Mouse (Mus musculus): ENCODE results near the gene Zdhhc3. TPM values are rescaled to one million over a fixed set of nuclear protein-coding genes. Genes with fewer than 3 reads are reported as not detected.
A peak's percentile ranks its signal among the peaks of the same experiment; 100 is the strongest.

Zdhhc3 gene
- total RNA-seq, 1 experiment from 2014 or later, result 87.8 TPM

DNA sequence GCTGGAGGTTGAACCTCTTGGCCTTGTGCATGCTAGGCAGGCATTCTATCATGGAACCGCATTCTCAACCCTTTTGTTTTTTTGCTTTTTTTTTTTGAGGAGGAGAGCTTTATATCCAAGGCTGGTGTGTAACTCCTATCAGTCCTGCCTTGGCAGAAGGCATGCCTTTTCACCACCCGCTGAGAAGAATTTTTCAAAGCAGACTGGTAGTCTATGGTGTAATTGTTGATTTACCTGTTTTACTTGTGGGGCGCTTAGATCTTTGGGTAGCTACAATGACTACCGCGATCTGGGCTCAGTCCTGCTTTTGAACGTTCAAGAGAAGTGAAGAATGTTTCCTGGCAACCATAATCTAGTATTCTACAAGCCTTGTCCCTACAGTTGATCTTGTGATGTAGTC, 926 bp upstream of the Zdhhc3 start:
- no peak for DNase-seq

- DNase-seq, result no peak
Observed at GRCm38 (mm10) chr9:123111751-123112221, 1.2 kb downstream of the Zdhhc3 start.

DNA sequence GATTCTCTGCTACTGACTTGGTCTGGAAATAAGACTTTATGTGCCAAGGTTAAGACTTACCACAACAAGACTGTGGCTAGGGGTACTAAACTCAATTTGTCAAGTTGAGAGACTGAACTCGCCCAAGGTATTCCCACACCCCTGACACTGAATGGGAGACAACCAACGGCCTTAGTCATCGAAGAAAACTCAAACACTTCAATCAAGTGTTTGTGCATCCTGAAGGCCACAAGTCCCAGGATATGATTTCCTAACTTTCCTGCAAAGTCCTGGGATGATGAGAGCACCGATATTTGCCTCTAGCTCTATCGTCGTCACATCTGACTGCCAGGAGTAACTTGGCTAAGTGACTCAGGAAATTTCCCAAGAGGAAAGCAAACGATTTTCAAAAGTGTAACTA, 3.8 kb downstream of the Zdhhc3 start:
- DNase-seq, result no peak

- no peak for DNase-seq
Observed at GRCm38 (mm10) chr9:123107186-123107585, 5.8 kb downstream of the Zdhhc3 start.

GRCm38 (mm10) chr9:123104362-123104761, 8.6 kb downstream of the Zdhhc3 start:
- no peak for DNase-seq

- no peak for DNase-seq
Observed at GRCm38 (mm10) chr9:123103425-123103824, 9.6 kb downstream of the Zdhhc3 start.

- no peak for DNase-seq
Observed at GRCm38 (mm10) chr9:123099631-123100455, 13.2 kb downstream of the Zdhhc3 start.

- no peak for DNase-seq
Observed at GRCm38 (mm10) chr9:123090844-123091243, 22.2 kb downstream of the Zdhhc3 start.

GRCm38 (mm10) chr9:123087558-123087957, 25.4 kb downstream of the Zdhhc3 start:
- DNase-seq, result no peak

DNA sequence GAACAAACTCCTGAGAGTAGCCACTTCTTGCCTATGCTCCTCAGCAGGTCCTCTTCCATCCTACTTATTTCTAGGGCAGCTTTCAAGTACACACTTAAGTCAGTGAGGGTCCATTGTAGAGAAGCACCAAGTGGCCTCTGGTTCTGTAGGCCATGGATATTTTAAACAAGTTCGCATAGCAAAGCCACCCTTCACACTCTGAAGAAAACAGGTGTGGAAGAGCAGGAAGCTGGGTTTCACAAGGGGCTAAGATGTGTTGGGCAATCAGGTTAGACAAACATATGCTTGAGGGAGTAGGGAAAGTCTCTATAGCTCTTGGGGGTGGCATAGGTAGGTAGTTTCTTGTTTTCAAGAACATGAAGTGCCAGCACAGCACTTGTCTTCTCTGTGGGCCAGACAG, 27.6 kb downstream of the Zdhhc3 start:
- DNase-seq, result no peak

DNA sequence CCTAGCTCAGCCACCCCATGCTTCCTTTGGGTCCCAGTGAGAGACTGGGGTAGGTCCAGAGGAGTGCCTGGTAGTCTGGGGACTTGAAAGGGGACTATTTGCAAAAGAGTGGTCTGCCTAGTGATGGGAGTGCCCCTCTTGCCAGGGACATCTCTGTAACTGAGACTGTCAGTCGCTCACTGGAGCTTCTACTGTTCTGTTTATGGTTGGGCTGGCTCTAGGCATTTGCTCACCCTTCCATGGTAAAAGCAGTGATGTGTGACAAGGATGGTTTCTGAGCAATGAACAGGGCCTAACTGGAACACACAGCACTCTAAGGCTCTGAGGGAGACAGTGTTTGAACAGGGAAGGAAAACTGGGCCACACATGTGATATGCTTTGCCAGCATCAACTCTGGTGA, 32.2 kb downstream of the Zdhhc3 start:
- DNase-seq, result no peak

DNA sequence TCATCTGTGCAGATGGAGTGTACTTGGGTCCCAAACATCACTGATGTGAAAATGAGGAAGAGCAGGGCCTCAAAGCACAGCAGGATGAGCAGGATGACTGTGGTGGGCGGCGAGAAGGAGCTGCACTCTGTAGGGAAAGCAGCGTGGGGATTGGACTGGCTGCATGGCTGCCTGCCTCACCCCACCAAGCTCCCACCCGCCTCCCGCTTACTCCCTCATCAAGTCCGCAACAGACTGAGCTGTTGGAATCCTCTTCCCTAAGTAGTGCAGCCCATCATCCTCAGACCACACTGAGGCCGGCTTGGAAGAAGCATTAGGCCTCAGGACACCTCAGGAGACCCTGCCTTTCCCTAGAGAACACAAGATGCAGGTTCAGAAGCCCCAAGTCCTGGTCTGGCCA, 32.6 kb downstream of the Zdhhc3 start:
- no peak for DNase-seq

DNA sequence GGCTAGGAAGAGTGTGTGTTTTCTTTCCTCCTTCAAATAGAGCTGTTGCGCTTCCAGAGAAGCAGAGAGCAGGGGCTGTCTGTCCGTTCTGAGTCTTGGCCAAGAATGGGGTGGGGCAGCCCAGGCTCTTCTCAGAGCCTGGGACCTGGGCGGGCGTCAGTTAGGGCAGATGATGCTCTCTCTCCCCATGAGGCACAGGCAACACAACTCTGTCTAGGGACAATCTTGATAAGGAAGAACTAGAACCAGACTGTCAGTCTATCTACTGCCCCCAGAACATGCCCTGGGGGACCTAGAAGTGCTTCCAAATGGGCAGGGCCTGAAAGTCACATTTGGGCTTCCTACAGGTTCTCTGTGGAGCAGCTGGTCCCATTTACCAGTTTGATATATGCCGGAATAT, 33.9 kb downstream of the Zdhhc3 start:
- DNase-seq, result no peak

DNA sequence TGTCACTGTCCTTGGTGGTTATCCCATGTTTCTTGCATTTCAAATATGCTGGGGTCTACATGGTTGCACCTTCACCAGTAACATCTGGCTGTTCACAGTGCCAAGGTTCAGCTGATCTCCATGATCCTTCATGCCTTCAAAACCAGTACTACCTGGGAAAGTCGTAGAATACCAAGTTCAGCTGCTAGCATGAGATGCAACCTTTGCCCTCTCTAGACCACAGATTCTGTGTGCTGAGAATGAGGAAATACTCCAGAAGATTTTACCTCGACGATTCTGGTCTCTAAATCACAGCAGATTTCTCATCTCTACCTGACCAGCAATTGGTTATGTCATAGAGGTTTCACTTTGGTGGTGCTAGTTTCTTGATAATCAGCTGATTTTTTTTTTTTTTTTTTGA, 52.8 kb downstream of the Zdhhc3 start:
- no peak for DNase-seq

- DNase-seq, result no peak
Observed at GRCm38 (mm10) chr9:123058724-123059292, 54.2 kb downstream of the Zdhhc3 start.

- DNase-seq, result no peak
Observed at GRCm38 (mm10) chr9:123047665-123048064, 65.3 kb downstream of the Zdhhc3 start.

DNA sequence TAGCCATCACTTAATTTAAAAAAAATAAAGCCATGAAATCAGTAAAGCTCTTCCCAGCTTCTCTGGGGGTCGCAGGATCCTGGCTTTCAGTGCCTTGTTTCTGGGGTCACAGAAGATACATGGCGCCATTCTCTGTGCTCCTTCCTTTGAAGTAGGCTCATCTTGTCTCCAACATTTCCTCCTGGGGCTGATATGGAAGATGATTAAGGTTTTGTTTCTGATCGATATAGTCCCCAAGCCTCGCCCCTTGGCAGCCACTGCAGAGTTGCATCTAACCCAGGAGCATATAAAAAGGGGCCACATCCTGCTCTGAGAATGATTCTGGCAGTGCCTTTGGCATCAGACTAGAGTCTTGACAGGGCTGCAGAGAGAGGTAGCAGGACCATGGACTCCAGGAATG, 78.6 kb downstream of the Zdhhc3 start, which contains the start of gene Tgm4:
Tgm4 (plus strand) TSS at position 301 of the 400 bp plus-strand sequence.
- no peak for DNase-seq

GRCm38 (mm10) chr9:123031496-123032246, 81.3 kb downstream of the Zdhhc3 start:
- DNase-seq, result no peak

- DNase-seq, result no peak
Observed at GRCm38 (mm10) chr9:123024201-123024600, 88.8 kb downstream of the Zdhhc3 start.

DNA sequence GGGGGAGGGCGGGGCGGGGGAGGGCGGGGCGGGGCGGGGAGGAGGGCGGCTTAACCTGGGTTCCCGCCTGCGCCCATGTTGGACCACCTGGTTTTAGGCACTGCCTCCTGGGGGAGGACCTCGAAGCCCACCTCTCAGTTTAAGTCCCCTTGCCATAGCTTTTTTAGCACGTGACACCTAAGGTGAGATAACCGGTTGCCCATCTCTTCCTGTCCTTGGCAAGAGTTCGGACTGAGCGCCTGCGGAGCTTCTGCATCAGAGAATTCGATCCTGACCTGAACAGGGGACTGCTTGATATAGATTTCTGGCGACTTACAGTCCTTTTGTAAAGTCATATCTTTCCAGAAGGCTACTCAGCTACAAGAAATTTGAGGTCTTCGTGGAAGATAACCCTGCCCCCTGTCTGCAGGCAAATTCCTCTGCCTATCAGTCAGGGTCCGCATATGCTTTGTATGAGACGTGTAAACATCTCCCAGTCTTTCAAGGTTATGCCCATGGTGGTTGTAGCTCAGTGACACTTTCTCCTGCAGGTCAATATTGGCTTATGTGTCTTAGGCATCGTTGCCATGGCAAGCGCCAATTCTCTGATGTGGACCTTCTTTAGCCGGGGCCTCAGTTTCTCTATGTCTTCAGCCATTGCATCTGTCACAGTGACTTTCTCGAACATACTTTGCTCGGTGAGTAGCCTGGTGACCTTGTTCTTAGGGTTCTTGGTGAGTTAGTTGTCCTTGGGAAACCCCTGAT, 91.2 kb downstream of the Zdhhc3 start:
- no peak for DNase-seq

- peak; percentile 85 for DNase-seq
Observed at GRCm38 (mm10) chr9:123020995-123021631, 91.9 kb downstream of the Zdhhc3 start, which contains the start of gene Tmem42. Tmem42 (plus strand) TSS chr9:123021326.

Measured in adrenal gland, postnatal 25 days (tissue).